Mouse (Mus musculus): ENCODE data around the gene H2al1i. TPM values are rescaled to one million over a fixed set of nuclear protein-coding genes. Genes with fewer than 3 reads are reported as not detected.
A peak's percentile ranks its signal among the peaks of the same experiment; 100 is the strongest.
"Not testable (repeated sequence)": the region's sequence is repeated elsewhere in the genome, so short reads cannot be mapped to it uniquely, and the experiment has no call there.

The H2al1i gene
- polyA plus RNA-seq, 1 experiment from 2014 or later, result not detected

GRCm38 (mm10) chrX:11327522-11327921 lies 3.1 kb downstream of the H2al1i start, which contains the start of gene H2al1j:
TSS of gene H2al1j (plus strand) at chrX:11327822.
- ATAC-seq (ENCODE audit: low FRiP score); H3K36me3 ChIP-seq; H3K27ac ChIP-seq; H3K4me2 ChIP-seq; H3K4me1 ChIP-seq (replicated peaks); H3K9ac ChIP-seq; H3K9me3 ChIP-seq; H3K4me3 ChIP-seq; H3K27me3 ChIP-seq: not testable (repeated sequence)
- 87% methylated on average over 2 of the region's 2 CpGs for WGBS

DNA sequence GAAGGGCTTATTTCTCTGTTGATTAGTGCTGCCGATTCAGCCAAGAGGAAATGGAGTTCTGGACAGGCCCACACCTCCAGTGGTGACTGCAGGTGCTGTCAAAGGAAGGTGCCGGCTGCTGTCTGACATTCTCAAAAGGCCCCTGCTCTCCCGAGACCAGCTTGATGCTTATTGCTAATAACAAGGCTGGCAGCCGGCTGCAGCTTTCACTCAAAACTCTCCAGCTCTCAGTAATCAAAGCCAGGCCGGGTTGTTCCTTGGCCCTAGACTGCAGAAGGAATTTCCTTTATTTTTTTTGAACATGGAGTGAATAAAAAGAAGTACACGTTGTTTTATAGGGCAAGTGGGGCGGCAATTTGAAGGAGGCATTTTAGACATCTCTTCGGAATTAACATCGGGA lies 21.3 kb downstream of the H2al1i start:
- no peaks in the 10 kb centered on the region for H3K27me3 ChIP-seq
- no peak for ATAC-seq (ENCODE audit: low FRiP score)
- no peak overlapping the region for H3K4me2 ChIP-seq
- H3K27ac ChIP-seq, result no peak overlapping the region
- H3K4me3 ChIP-seq, result no peak overlapping the region
- H3K36me3 ChIP-seq, result no peaks in the 10 kb centered on the region
- H3K4me1 ChIP-seq (replicated peaks), result peaks cover 5% of the 10 kb centered on the region; the same call in 1 of the 2 replicates
- no peak overlapping the region for H3K9ac ChIP-seq
- 61% methylated on average over 9 of the region's 9 CpGs for WGBS
- H3K9me3 ChIP-seq, result no peaks in the 10 kb centered on the region

DNA sequence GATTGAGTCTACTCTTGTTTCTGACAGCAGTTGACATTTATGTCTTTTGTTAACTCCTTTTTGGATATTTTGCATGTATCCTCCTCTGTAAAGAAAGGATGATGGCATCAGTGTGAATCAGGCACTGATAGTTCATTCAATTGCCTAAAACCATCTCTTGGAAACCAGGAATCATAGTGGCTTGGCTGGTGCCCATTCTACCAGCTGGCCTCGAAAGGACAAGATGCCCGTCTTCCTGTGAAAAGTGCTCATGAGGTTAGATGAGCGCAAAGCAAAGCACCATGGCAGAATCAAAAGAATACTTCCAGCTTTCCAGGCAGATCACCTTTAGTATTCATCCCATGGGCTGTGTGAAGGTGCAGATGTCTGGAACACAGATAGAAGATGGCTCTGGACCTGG lies 22.3 kb downstream of the H2al1i start:
- WGBS, result 93% methylated on average over 3 of the region's 3 CpGs
- H3K36me3 ChIP-seq, result no peaks in the 10 kb centered on the region
- H3K9ac ChIP-seq, result no peak overlapping the region
- H3K9me3 ChIP-seq, result no peaks in the 10 kb centered on the region
- no peak for ATAC-seq (ENCODE audit: low FRiP score)
- H3K27ac ChIP-seq, result no peak overlapping the region
- peaks cover 5% of the 10 kb centered on the region; the same call in 1 of the 2 replicates for H3K4me1 ChIP-seq (replicated peaks)
- H3K27me3 ChIP-seq, result no peaks in the 10 kb centered on the region
- H3K4me3 ChIP-seq, result no peak overlapping the region
- H3K4me2 ChIP-seq, result no peak overlapping the region

DNA sequence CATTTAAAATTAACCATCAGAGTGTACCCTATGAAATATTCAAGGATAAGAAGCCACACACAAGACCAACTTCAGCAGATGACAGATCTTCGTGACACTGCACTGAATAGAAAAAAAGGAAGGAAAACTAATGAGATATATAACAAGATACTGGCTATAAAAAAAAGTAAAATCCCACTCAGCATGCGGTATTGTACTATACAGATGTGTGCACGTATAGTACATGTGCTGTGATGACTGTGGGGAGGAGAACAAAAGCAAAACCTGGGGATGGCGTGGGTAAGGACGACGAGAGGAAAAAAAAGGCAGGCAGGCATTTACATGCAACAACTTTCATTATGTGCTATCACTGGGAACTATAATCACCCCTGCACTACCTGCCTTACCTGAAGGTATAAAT lies 36.4 kb downstream of the H2al1i start:
- Histone ChIP-seq H3K27me3 (0 out of 2 replicates have a peak, but pooled peaks cover 13% of the 10 kb centered on the region), H3K9ac (no peak overlapping the region), H3K36me3 (no peaks in the 10 kb centered on the region), H3K27ac (no peak overlapping the region), H3K4me2 (no peak overlapping the region), H3K4me3 (no peak overlapping the region), H3K9me3 (no peaks in the 10 kb centered on the region), H3K4me1 (replicated peaks) (peaks cover 9% of the 10 kb centered on the region)
- ATAC-seq (ENCODE audit: low FRiP score), result no peak
- 81% methylated on average over 6 of the region's 6 CpGs for WGBS

GRCm38 (mm10) chrX:11361261-11361660 lies 36.8 kb downstream of the H2al1i start:
- no peak overlapping the region for H3K9ac ChIP-seq
- H3K4me2 ChIP-seq, result no peak overlapping the region
- 0 out of 2 replicates have a peak, but pooled peaks cover 15% of the 10 kb centered on the region for H3K27me3 ChIP-seq
- no peak for ATAC-seq (ENCODE audit: low FRiP score)
- WGBS, result 79% methylated on average over 2 of the region's 2 CpGs
- no peak overlapping the region for H3K4me3 ChIP-seq
- H3K36me3 ChIP-seq, result no peaks in the 10 kb centered on the region
- H3K27ac ChIP-seq, result no peak overlapping the region
- H3K9me3 ChIP-seq, result no peaks in the 10 kb centered on the region
- H3K4me1 ChIP-seq (replicated peaks), result peaks cover 9% of the 10 kb centered on the region

DNA sequence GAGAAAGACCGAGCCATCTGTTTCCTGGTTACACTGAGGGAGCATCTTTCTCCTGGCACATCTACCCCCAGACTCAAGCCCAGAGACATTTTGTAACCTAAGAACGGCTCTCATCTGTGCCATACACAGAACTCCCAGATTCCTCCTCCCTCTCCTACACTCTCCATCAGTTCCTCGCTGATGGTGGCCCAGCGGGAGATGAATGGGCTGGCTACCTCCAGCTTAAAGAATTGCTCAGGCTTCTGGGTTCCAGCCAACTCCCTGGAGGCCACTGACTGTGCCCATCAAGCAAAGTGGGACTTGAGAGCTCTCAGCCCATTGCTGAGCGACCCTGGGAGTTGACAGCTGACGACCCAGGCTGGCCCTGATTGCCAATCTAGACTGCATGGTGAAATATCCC lies 39.4 kb downstream of the H2al1i start:
- H3K27ac ChIP-seq, result no peak overlapping the region
- H3K9ac ChIP-seq, result no peak overlapping the region
- WGBS, result 41% methylated on average over 6 of the region's 6 CpGs
- H3K36me3 ChIP-seq, result no peaks in the 10 kb centered on the region
- no peaks in the 10 kb centered on the region for H3K9me3 ChIP-seq
- H3K4me2 ChIP-seq, result no peak overlapping the region
- H3K4me3 ChIP-seq, result no peak overlapping the region
- H3K27me3 ChIP-seq, result 0 out of 2 replicates have a peak, but pooled peaks cover 16% of the 10 kb centered on the region
- peaks cover 9% of the 10 kb centered on the region for H3K4me1 ChIP-seq (replicated peaks)
- ATAC-seq (ENCODE audit: low FRiP score), result peak; percentile 57; the same call in 1 of the 2 replicates

- H3K4me1 ChIP-seq (replicated peaks), result peaks cover 9% of the 10 kb centered on the region
- 49% methylated on average over 12 of the region's 12 CpGs for WGBS
Observed at GRCm38 (mm10) chrX:11365151-11365550, 40.7 kb downstream of the H2al1i start.

More at GRCm38 (mm10) chrX:11365151-11365550, 40.7 kb downstream of the H2al1i start:
- no peak for ATAC-seq (ENCODE audit: low FRiP score)
- Histone ChIP-seq H3K36me3 (no peaks in the 10 kb centered on the region), H3K9ac (no peak overlapping the region), H3K27me3 (0 out of 2 replicates have a peak, but pooled peaks cover 16% of the 10 kb centered on the region), H3K27ac (no peak overlapping the region), H3K9me3 (no peaks in the 10 kb centered on the region), H3K4me3 (no peak overlapping the region), H3K4me2 (no peak overlapping the region)

Other genes with a start within 250 kb of the H2al1i start
- not detected in 2 replicates for gene H2al1a, start 25.4 kb upstream of the H2al1i start, polyA plus RNA-seq (2015; fragmentation: Nextera tagmentation; extraction: Ambion mirVana)
- not detected in 2 replicates for gene H2al1b, start 22.2 kb upstream of the H2al1i start, polyA plus RNA-seq (2015; fragmentation: Nextera tagmentation; extraction: Ambion mirVana)
- gene H2al1c, start 19.0 kb upstream of the H2al1i start, polyA plus RNA-seq (2015; fragmentation: Nextera tagmentation; extraction: Ambion mirVana), result not detected in 2 replicates
- gene H2al1d, start 15.8 kb upstream of the H2al1i start, polyA plus RNA-seq (2015; fragmentation: Nextera tagmentation; extraction: Ambion mirVana), result not detected in 2 replicates
- not detected in 2 replicates for gene H2al1e, start 12.7 kb upstream of the H2al1i start, polyA plus RNA-seq (2015; fragmentation: Nextera tagmentation; extraction: Ambion mirVana)
- gene H2al1f, start 9.5 kb upstream of the H2al1i start, polyA plus RNA-seq (2015; fragmentation: Nextera tagmentation; extraction: Ambion mirVana), result not detected in 2 replicates
- not detected in 2 replicates for gene H2al1g, start 6.4 kb upstream of the H2al1i start, polyA plus RNA-seq (2015; fragmentation: Nextera tagmentation; extraction: Ambion mirVana)
- gene H2al1h, start 3.2 kb upstream of the H2al1i start, polyA plus RNA-seq (2015; fragmentation: Nextera tagmentation; extraction: Ambion mirVana), result not detected in 2 replicates
- not detected in 2 replicates for gene H2al1j, start 3.2 kb downstream of the H2al1i start, polyA plus RNA-seq (2015; fragmentation: Nextera tagmentation; extraction: Ambion mirVana)